Mouse (Mus musculus) hindbrain, embryonic 16.5 days (tissue): ENCODE measurements at regions not wholly inside any gene's neighbourhood (a gene's known extent, or its start where the extent isn't known, plus 50 kb on each side); places are given as distances from the start of the nearest gene placed in this dataset.

ENCODE experiments used
- ATAC-seq: fragments of 200-750 bp; cut with Nextera tagmentation; 2 replicates; pipeline ENCODE4 v1.8.0; 2017; ENCODE audit warnings: moderate TSS enrichment, moderate library complexity
- H3K27ac ChIP-seq: fragments of 300-500 bp; sonication (generic); 2 replicates; pipeline ENCODE4 v1.5.1; 2014; ENCODE audit warnings: low read depth, mild to moderate bottlenecking, control low read depth, low read length, moderate library complexity
- H3K27me3 ChIP-seq: fragments of 300-500 bp; sonication (generic); replicated peaks from 2 replicates; pipeline ENCODE4 v1.6.1; 2014; ENCODE audit warnings: low read length; ENCODE audit not compliant: control insufficient read depth, insufficient read depth
- H3K36me3 ChIP-seq: fragments of 300-500 bp; sonication (generic); 2 replicates; pipeline ENCODE4 v1.6.1; 2014; ENCODE audit warnings: mild to moderate bottlenecking, low read length, moderate library complexity, mixed read lengths; ENCODE audit not compliant: control insufficient read depth, insufficient read depth
- H3K4me1 ChIP-seq: fragments of 300-500 bp; sonication (generic); 2 replicates; pipeline ENCODE4 v1.6.1; 2014; ENCODE audit warnings: low read depth, low read length; ENCODE audit not compliant: control insufficient read depth, insufficient read depth
- H3K4me2 ChIP-seq: fragments of 300-500 bp; sonication (generic); 2 replicates; pipeline ENCODE4 v1.6.1; 2014; ENCODE audit warnings: mild to moderate bottlenecking, low read length, control low read depth, moderate library complexity
- H3K4me3 ChIP-seq: fragments of 300-500 bp; sonication (generic); 2 replicates; pipeline ENCODE4 v1.5.1; 2014; ENCODE audit warnings: mild to moderate bottlenecking, low read length, control low read depth, moderate library complexity
- H3K9ac ChIP-seq: fragments of 300-500 bp; sonication (generic); 2 replicates; pipeline ENCODE4 v1.6.1; 2014; ENCODE audit warnings: low read depth, mild to moderate bottlenecking, control low read depth, low read length, moderate library complexity
- H3K9me3 ChIP-seq: fragments of 300-500 bp; sonication (generic); 2 replicates; pipeline ENCODE4 v1.6.1; 2014; ENCODE audit warnings: mild to moderate bottlenecking, low read length, moderate library complexity; ENCODE audit not compliant: control insufficient read depth
- WGBS: fragments of 180-500 bp; shearing (Covaris S2); extraction: QIAGEN DNeasy Blood & Tissue Kit; methylation state at CpG from one replicate; pipeline ENCODE4 v1.1.7; 2014; 5-methylcytosine and 5-hydroxymethylcytosine counted together

DNA sequence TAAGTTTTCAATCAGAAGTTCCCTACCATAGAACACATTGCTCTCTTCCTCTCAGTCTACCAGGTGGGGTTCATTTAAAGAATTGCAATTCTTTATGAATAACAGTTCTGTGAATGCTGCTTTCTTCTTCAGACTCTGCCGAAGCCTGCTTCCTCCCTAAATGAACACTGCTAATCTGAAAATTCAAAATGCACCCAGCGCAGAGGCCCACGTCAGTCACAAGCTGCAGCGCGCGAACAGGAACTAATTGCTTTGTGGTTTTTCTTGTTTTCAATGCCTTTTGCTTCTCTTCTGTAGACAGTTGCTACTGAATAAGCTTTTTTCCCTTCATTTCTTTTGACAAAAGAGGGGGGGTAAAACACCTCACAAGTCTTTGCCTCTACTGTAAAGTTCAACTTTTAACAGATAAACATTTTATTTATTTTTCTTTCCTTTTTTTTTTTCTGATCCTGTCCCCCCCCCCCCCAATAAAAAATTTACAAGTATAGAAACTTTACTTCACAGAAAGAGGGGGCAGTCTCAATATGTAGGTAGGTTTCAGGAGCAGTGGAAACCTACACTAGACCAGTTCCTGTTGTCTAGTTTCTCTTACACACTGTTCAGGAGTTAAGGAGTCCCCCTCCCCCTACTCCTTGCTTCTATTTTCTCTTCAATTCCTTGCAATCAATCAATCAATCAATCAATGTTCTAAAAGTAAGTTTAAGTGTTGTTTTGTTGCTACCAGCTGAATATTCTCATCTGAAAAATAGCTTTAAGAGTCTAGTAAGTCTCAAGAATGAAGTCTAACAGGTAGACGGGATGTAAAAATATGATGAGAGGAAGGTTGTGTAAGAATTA is 58.2 kb upstream of the Rgs1 start:
- H3K27ac ChIP-seq, result no peak overlapping the region
- no peaks in the 10 kb centered on the region for H3K9me3 ChIP-seq
- H3K4me3 ChIP-seq, result no peak overlapping the region
- 68% methylated on average over 7 of the region's 7 CpGs for WGBS
- H3K4me2 ChIP-seq, result no peak overlapping the region
- no peaks in the 10 kb centered on the region for H3K36me3 ChIP-seq
- no peak for ATAC-seq
- H3K9ac ChIP-seq, result no peak overlapping the region
- H3K4me1 ChIP-seq, result no peaks in the 10 kb centered on the region
- H3K27me3 ChIP-seq, result no peaks in the 10 kb centered on the region

DNA sequence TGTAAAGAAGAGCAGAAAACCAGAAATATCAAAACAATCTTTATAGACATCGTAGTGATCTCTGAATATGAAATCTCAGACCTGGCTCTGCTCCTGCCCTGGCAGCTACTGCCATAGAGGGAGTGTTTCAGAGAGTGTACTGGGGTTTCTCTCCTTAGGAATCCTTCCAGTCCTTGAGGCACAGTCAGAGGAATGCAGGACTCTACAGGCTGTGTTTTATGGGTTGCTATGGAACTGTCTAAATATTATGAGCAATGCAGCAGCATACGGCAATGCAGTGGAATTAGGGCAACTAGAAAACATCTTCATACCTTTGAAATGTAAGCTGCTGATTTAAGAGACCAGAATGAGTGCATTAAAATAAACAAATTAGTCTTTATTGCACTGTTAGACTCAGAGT is 57.2 kb upstream of the Rgs1 start:
- no peak for ATAC-seq
- Histone ChIP-seq H3K9me3 (no peaks in the 10 kb centered on the region), H3K4me1 (no peaks in the 10 kb centered on the region), H3K9ac (no peak overlapping the region), H3K4me3 (no peak overlapping the region), H3K27ac (no peak overlapping the region), H3K4me2 (no peak overlapping the region), H3K27me3 (no peaks in the 10 kb centered on the region), H3K36me3 (no peaks in the 10 kb centered on the region)
- 63% methylated on average over 2 of the region's 2 CpGs for WGBS

DNA sequence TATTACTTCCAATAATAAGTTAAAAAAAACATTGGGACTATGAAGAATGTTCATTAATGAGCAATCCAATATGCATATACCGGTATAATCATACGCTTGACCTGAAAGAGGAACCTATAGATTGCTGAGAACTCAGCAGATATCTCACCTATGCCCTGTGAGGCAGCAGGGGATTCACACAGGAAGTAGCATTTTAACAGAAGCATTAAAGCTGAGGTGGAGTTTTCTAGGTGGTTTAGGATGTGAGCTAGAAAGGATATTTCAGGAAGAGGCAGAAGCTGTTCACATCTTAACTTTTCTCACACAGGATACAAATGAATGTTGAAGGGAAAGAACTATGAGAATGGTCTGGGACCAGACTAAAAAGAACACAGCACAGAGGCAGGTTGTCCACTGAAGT is 51.6 kb upstream of the Rgs1 start:
- Histone ChIP-seq H3K27ac (no peak overlapping the region), H3K27me3 (no peaks in the 10 kb centered on the region), H3K9ac (no peak overlapping the region), H3K4me2 (no peak overlapping the region), H3K4me1 (no peaks in the 10 kb centered on the region), H3K36me3 (no peaks in the 10 kb centered on the region), H3K9me3 (no peaks in the 10 kb centered on the region), H3K4me3 (no peak overlapping the region)
- 88% methylated on average over 2 of the region's 2 CpGs for WGBS
- ATAC-seq, result no peak
